Mouse (Mus musculus) embryonic fibroblast, embryonic 13.5 days (primary cell): Measurements from ENCODE around the gene Zdhhc13.

Experiments used
- CTCF ChIP-seq: IDR thresholded peaks from 2 replicates; pipeline ENCODE4 v1.5.1; 2011; ENCODE audit warnings: mild to moderate bottlenecking, control low read depth, low read length, moderate library complexity, borderline replicate concordance; ENCODE audit not compliant: insufficient read depth
- POLR2A ChIP-seq: IDR thresholded peaks from 2 replicates; pipeline ENCODE4 v1.6.1; 2011; ENCODE audit warnings: low read depth, mild to moderate bottlenecking, control low read depth, low read length, moderate library complexity

GRCm38 (mm10) chr7:48779110-48779509 lies 9.7 kb upstream of the Zdhhc13 start:
- no peak for TF ChIP-seq CTCF
- TF ChIP-seq POLR2A = no peak
